Mouse (Mus musculus) E14TG2a.4 (cell line): ENCODE results near the gene Nprl2.

ENCODE experiments used
- CTCF ChIP-seq: conservative IDR thresholded peaks from 2 replicates; pipeline ENCODE4 v1.5.1; 2014; ENCODE audit warnings: low read length
- NANOG ChIP-seq: IDR thresholded peaks from 2 replicates; pipeline ENCODE4 v1.6.1; 2014; ENCODE audit warnings: borderline replicate concordance, low read length, mixed read lengths
- POU5F1 ChIP-seq: IDR thresholded peaks from 2 replicates; pipeline ENCODE4 v1.6.1; 2014; ENCODE audit warnings: low read length, borderline replicate concordance

- TF ChIP-seq CTCF: no peak
- no peak for TF ChIP-seq NANOG
- no peak for TF ChIP-seq POU5F1
Observed at GRCm38 (mm10) chr9:107538231-107538630, 3.8 kb upstream of the Nprl2 start.
